Mouse (Mus musculus) CH12.LX (cell line): ENCODE data around the gene Det1. TPM values are rescaled to one million over a fixed set of nuclear protein-coding genes. Genes with fewer than 3 reads are reported as not detected.
A peak's percentile ranks its signal among the peaks of the same experiment; 100 is the strongest.

Source experiments
- DNase-seq: peaks from one replicate; pipeline ENCODE4 v3.0.0-alpha.2; 2013; ENCODE audit errors: extremely low read depth
- H3K27ac ChIP-seq: 2 replicates; pipeline ENCODE4 v1.5.1; 2012; ENCODE audit warnings: low read depth, mild to moderate bottlenecking, control low read depth, moderate library complexity; ENCODE audit not compliant: insufficient read depth
- H3K27me3 ChIP-seq: replicated peaks from 2 replicates; pipeline ENCODE3; 2012; ENCODE audit warnings: inconsistent platforms
- H3K36me3 ChIP-seq, 2 experiments: replicated peaks in 1 of 2; 2 replicates each; pipeline versions ENCODE3 to v1.6.1; 2012; ENCODE audit warnings: inconsistent platforms in 1 of 2, low read length in 1 of 2, mild to moderate bottlenecking in 1 of 2, mixed read lengths in 1 of 2, moderate library complexity in 1 of 2; ENCODE audit not compliant: control insufficient read depth in 1 of 2, insufficient read depth in 1 of 2
- H3K4me1 ChIP-seq, 2 experiments: 2 replicates each; pipeline ENCODE4 v1.6.1; 2012; ENCODE audit warnings: inconsistent platforms in 1 of 2, moderate library complexity in 1 of 2; ENCODE audit not compliant: insufficient read depth in 2 of 2, control insufficient read depth in 1 of 2
- H3K4me2 ChIP-seq: 2 replicates; pipeline ENCODE4 v1.6.1; 2012; ENCODE audit warnings: low read depth, mild to moderate bottlenecking, control low read depth; ENCODE audit not compliant: poor library complexity, insufficient read depth, severe bottlenecking
- H3K4me3 ChIP-seq, 3 experiments: fragments of 150-350 bp in 1 of 3; sonication (generic) in 1 of 3; replicated peaks in 1 of 3; 2 replicates each; pipeline versions ENCODE3 to v1.5.1; 2011 to 2012; ENCODE audit warnings: low read depth in 2 of 3, low read length in 2 of 3, mild to moderate bottlenecking in 2 of 3, moderate library complexity in 2 of 3, control low read depth in 1 of 3, improper control_type of control experiment in 1 of 3, inconsistent platforms in 1 of 3, mixed read lengths in 1 of 3; ENCODE audit not compliant: poor library complexity in 1 of 3
- H3K79me2 ChIP-seq: replicated peaks from 2 replicates; pipeline ENCODE4 v1.6.1; 2012; ENCODE audit warnings: mild to moderate bottlenecking, moderate library complexity; ENCODE audit not compliant: control insufficient read depth, poor library complexity, insufficient read depth, severe bottlenecking; ENCODE audit errors: extremely low read depth
- H3K9ac ChIP-seq: 2 replicates; pipeline ENCODE4 v1.6.1; 2012; ENCODE audit warnings: low read depth, mild to moderate bottlenecking, control low read depth, moderate library complexity; ENCODE audit not compliant: insufficient read depth
- H3K9me3 ChIP-seq: replicated peaks from 2 replicates; pipeline ENCODE3; 2012; ENCODE audit warnings: low read length, inconsistent platforms, mixed read lengths
- BHLHE40 ChIP-seq: IDR thresholded peaks from 2 replicates; pipeline ENCODE4 v1.6.1; 2011; ENCODE audit warnings: mild to moderate bottlenecking, low read depth, low read length, improper control_type of control experiment
- CHD1 ChIP-seq: IDR thresholded peaks from 2 replicates; pipeline ENCODE4 v1.6.1; 2012; ENCODE audit warnings: low read depth, low read length, improper control_type of control experiment, inconsistent platforms
- CHD2 ChIP-seq: IDR thresholded peaks from 2 replicates; pipeline ENCODE4 v1.6.1; 2011; ENCODE audit warnings: low read length, improper control_type of control experiment
- CTCF ChIP-seq, 2 experiments: IDR thresholded peaks in 1 of 2; conservative IDR thresholded peaks in 1 of 2; 2 replicates each; pipeline ENCODE4 v1.5.1; 2011 to 2012; ENCODE audit warnings: low read depth in 2 of 2, low read length in 2 of 2, improper control_type of control experiment in 1 of 2, inconsistent platforms in 1 of 2, mild to moderate bottlenecking in 1 of 2, moderate library complexity in 1 of 2
- E2F4 ChIP-seq: IDR thresholded peaks from 2 replicates; pipeline ENCODE4 v1.6.1; 2011; ENCODE audit warnings: low read depth, low read length, improper control_type of control experiment; ENCODE audit not compliant: insufficient replicate concordance
- ELF1 ChIP-seq: IDR thresholded peaks from 2 replicates; pipeline ENCODE4 v1.6.1; 2014; ENCODE audit warnings: low read depth, mild to moderate bottlenecking, inconsistent platforms, low read length, improper control_type of control experiment
- EP300 ChIP-seq: IDR thresholded peaks from 2 replicates; pipeline ENCODE4 v1.6.1; 2011; ENCODE audit warnings: low read length, improper control_type of control experiment
- ETS1 ChIP-seq: conservative IDR thresholded peaks from 2 replicates; pipeline ENCODE4 v1.6.1; 2012; ENCODE audit warnings: low read depth, mild to moderate bottlenecking, inconsistent platforms, low read length, improper control_type of control experiment, moderate library complexity
- GABPA ChIP-seq: IDR thresholded peaks from 2 replicates; pipeline ENCODE4 v1.6.1; 2012; ENCODE audit warnings: low read depth, low read length, improper control_type of control experiment, inconsistent platforms; ENCODE audit not compliant: insufficient replicate concordance
- IRF4 ChIP-seq: IDR thresholded peaks from 2 replicates; pipeline ENCODE4 v1.6.1; 2014; ENCODE audit warnings: low read depth, mild to moderate bottlenecking, inconsistent platforms, low read length, improper control_type of control experiment
- JUN ChIP-seq: IDR thresholded peaks from 2 replicates; pipeline ENCODE4 v1.6.1; 2011; ENCODE audit warnings: low read depth, mild to moderate bottlenecking, low read length, improper control_type of control experiment, moderate library complexity; ENCODE audit not compliant: insufficient read depth
- JUND ChIP-seq: conservative IDR thresholded peaks from 2 replicates; pipeline ENCODE4 v1.6.1; 2011; ENCODE audit warnings: low read depth, low read length, improper control_type of control experiment
- KAT2A ChIP-seq: IDR thresholded peaks from 2 replicates; pipeline ENCODE4 v1.6.1; 2012; ENCODE audit warnings: low read length, improper control_type of control experiment, inconsistent platforms; ENCODE audit not compliant: insufficient replicate concordance
- MAFK ChIP-seq: IDR thresholded peaks from 2 replicates; pipeline ENCODE4 v1.6.1; 2011; ENCODE audit warnings: low read length, improper control_type of control experiment; ENCODE audit not compliant: insufficient replicate concordance
- MAX ChIP-seq: IDR thresholded peaks from 2 replicates; pipeline ENCODE4 v1.6.1; 2011; ENCODE audit warnings: low read length, improper control_type of control experiment
- MAZ ChIP-seq: IDR thresholded peaks from 2 replicates; pipeline ENCODE4 v1.6.1; 2012; ENCODE audit warnings: low read depth, mild to moderate bottlenecking, inconsistent platforms, low read length, improper control_type of control experiment, moderate library complexity
- MEF2A ChIP-seq: IDR thresholded peaks from 2 replicates; pipeline ENCODE4 v1.6.1; 2014; ENCODE audit warnings: low read depth, mild to moderate bottlenecking, inconsistent platforms, low read length, improper control_type of control experiment, borderline replicate concordance
- MXI1 ChIP-seq: IDR thresholded peaks from 2 replicates; pipeline ENCODE4 v1.6.1; 2011; ENCODE audit warnings: mild to moderate bottlenecking, low read depth, low read length, improper control_type of control experiment
- MYC ChIP-seq: IDR thresholded peaks from 2 replicates; pipeline ENCODE4 v1.6.1; 2011; ENCODE audit warnings: low read depth, mild to moderate bottlenecking, improper control_type of control experiment, low read length
- NELFE ChIP-seq: IDR thresholded peaks from 2 replicates; pipeline ENCODE4 v1.6.1; 2011; ENCODE audit warnings: low read depth, low read length, improper control_type of control experiment
- NRF1 ChIP-seq: IDR thresholded peaks from 2 replicates; pipeline ENCODE4 v1.6.1; 2014; ENCODE audit warnings: low read depth, mild to moderate bottlenecking, inconsistent platforms, low read length, improper control_type of control experiment, moderate library complexity
- PAX5 ChIP-seq: IDR thresholded peaks from 2 replicates; pipeline ENCODE4 v1.6.1; 2012; ENCODE audit warnings: low read length, inconsistent platforms, mixed read lengths
- POLR2A ChIP-seq: IDR thresholded peaks from 2 replicates; pipeline ENCODE4 v1.6.1; 2011; ENCODE audit warnings: low read depth, mild to moderate bottlenecking, improper control_type of control experiment, low read length
- RAD21 ChIP-seq: IDR thresholded peaks from 2 replicates; pipeline ENCODE4 v1.6.1; 2011; ENCODE audit warnings: low read depth, mild to moderate bottlenecking, low read length, improper control_type of control experiment, moderate library complexity
- RCOR1 ChIP-seq: conservative IDR thresholded peaks from 2 replicates; pipeline ENCODE4 v1.6.1; 2012; ENCODE audit warnings: low read depth, mild to moderate bottlenecking, inconsistent platforms, low read length, improper control_type of control experiment
- SIN3A ChIP-seq: IDR thresholded peaks from 2 replicates; pipeline ENCODE4 v1.6.1; 2012; ENCODE audit warnings: low read length, improper control_type of control experiment, inconsistent platforms
- SMC3 ChIP-seq: IDR thresholded peaks from 2 replicates; pipeline ENCODE4 v1.6.1; 2011; ENCODE audit warnings: low read depth, low read length, improper control_type of control experiment
- TCF12 ChIP-seq: IDR thresholded peaks from 2 replicates; pipeline ENCODE4 v1.6.1; 2014; ENCODE audit warnings: low read depth, mild to moderate bottlenecking, inconsistent platforms, low read length, improper control_type of control experiment
- UBTF ChIP-seq: IDR thresholded peaks from 2 replicates; pipeline ENCODE4 v1.6.1; 2012; ENCODE audit warnings: low read depth, mild to moderate bottlenecking, inconsistent platforms, low read length, improper control_type of control experiment, moderate library complexity
- USF1 ChIP-seq: IDR thresholded peaks from 2 replicates; pipeline ENCODE4 v1.6.1; 2014; ENCODE audit warnings: low read depth, mild to moderate bottlenecking, inconsistent platforms, low read length, improper control_type of control experiment
- USF2 ChIP-seq: conservative IDR thresholded peaks from 2 replicates; pipeline ENCODE4 v1.6.1; 2011; ENCODE audit warnings: low read depth, low read length, improper control_type of control experiment
- ZC3H11A ChIP-seq: IDR thresholded peaks from 2 replicates; pipeline ENCODE4 v1.6.1; 2012; ENCODE audit warnings: low read depth, mild to moderate bottlenecking, inconsistent platforms, low read length, improper control_type of control experiment
- ZKSCAN1 ChIP-seq: IDR thresholded peaks from 2 replicates; pipeline ENCODE4 v1.6.1; 2012; ENCODE audit warnings: low read depth, inconsistent platforms, low read length, improper control_type of control experiment, borderline replicate concordance
- ZMIZ1 ChIP-seq: IDR thresholded peaks from 2 replicates; pipeline ENCODE4 v1.6.1; 2012; ENCODE audit warnings: low read depth, mild to moderate bottlenecking, inconsistent platforms, low read length, improper control_type of control experiment
- ZNF384 ChIP-seq: IDR thresholded peaks from 2 replicates; pipeline ENCODE4 v1.6.1; 2012; ENCODE audit warnings: low read depth, low read length, improper control_type of control experiment, inconsistent platforms
- dilution Hi-C: fragments of 300-500 bp; cut with MboI; formaldehyde crosslinking; loops from 2 replicates; pipeline ENCODE4 v1.14.3; 2020; ENCODE audit warnings: low sequenced_read_pairs; ENCODE audit not compliant: extremely low pct_unique_long_range_greater_than_20kb, extremely low pct_ligation_motif_present
- in situ Hi-C: fragments of 300-500 bp; cut with MboI; formaldehyde crosslinking; loops from 3 replicates; pipeline ENCODE4 v1.14.3; 2019; ENCODE audit warnings: low sequenced_read_pairs, low pct_ligation_motif_present, low pct_unique_long_range_greater_than_20kb, mixed read lengths
- polyA plus RNA-seq: library from polyadenylated mRNA; unstranded; fragments of >175 nt; gene quantifications from 2 replicates; pipeline ENCODE4 v1.2.1, GENCODE M21; 2012; ENCODE audit warnings: low read depth; ENCODE audit not compliant: insufficient read length
- total RNA-seq, 2 experiments: library from RNA; depleted of rRNA; stranded (reverse); fragments of 300-350 nt in 1 of 2; fragments of >200 nt in 1 of 2; gene quantifications; 2 replicates each; pipeline ENCODE4 v1.2.3; 2012 to 2014

Det1 gene
- total and polyA plus RNA-seq, 3 experiments = 12.2 to 14.3 (median 12.9) TPM

GRCm38 (mm10) chr7:78895653-78896333, 48.7 kb upstream of the Det1 start, which contains the start of gene Aen (continued):
- peak; percentile 92 for TF ChIP-seq SIN3A
- TF ChIP-seq, all 38 proteins: peak for 12

GRCm38 (mm10) chr7:78895021-78895652, 48.1 kb upstream of the Det1 start:
- peaks cover 6 to 16% of the 10 kb centered on the region in 2 experiments for H3K36me3 ChIP-seq
- no peaks in the 10 kb centered on the region for H3K9me3 ChIP-seq
- H3K4me1 ChIP-seq = peaks cover 15 to 25% of the 10 kb centered on the region in 2 experiments
- TF ChIP-seq CHD2 = no peak
- TF ChIP-seq ETS1 = no peak
- TF ChIP-seq MEF2A = no peak
- no peak for TF ChIP-seq MYC
- 0 out of 2 replicates have a peak, but pooled peaks have one; percentile 11 for TF ChIP-seq JUND
- TF ChIP-seq IRF4 = no peak
- no peak for TF ChIP-seq EP300
- no peak for TF ChIP-seq ELF1
- no peak for TF ChIP-seq JUN
- no peak for TF ChIP-seq ZKSCAN1
- TF ChIP-seq UBTF = no peak
- TF ChIP-seq BHLHE40 = no peak
- no peak for TF ChIP-seq USF1
- no peak for TF ChIP-seq CHD1
- no peak for TF ChIP-seq RCOR1
- no peak for TF ChIP-seq RAD21
- 0 out of 2 replicates have a peak, but pooled peaks have one; percentile 20 for TF ChIP-seq MAZ
- TF ChIP-seq TCF12 = no peak
- 0 out of 2 replicates have a peak, but pooled peaks have one; percentile 34 for TF ChIP-seq ZNF384
- TF ChIP-seq NELFE = no peak; the same call in 1 of the 2 replicates
- no peak for TF ChIP-seq ZC3H11A
- TF ChIP-seq MAX = no peak
- TF ChIP-seq E2F4 = no peak
- no peak for TF ChIP-seq CTCF (conservative IDR thresholded peaks at IDR 0.05 in 1 of 2, IDR thresholded peaks at IDR 0.05 in 1 of 2; ENCODE audit: low read depth in 2 of 2, low read length in 2 of 2)
- no peak for TF ChIP-seq ZMIZ1
- no peak for TF ChIP-seq POLR2A
- TF ChIP-seq PAX5 = no peak
- TF ChIP-seq USF2 = no peak
- no peak for TF ChIP-seq GABPA
- no peak for TF ChIP-seq SIN3A
- no peak for TF ChIP-seq SMC3
- no peak for TF ChIP-seq NRF1
- TF ChIP-seq MXI1 = no peak
- TF ChIP-seq KAT2A = no peak
- 0 out of 2 replicates have a peak, but pooled peaks have one; percentile 21 for TF ChIP-seq MAFK
- H3K4me3 ChIP-seq = peak overlapping the region in 2 of 3 experiments; percentile 38 to 96
- in situ Hi-C loops = no loop called here
- H3K79me2 ChIP-seq = peaks cover 31% of the 10 kb centered on the region
- no peak overlapping the region for H3K27ac ChIP-seq
- H3K9ac ChIP-seq = peak overlapping the region; percentile 46; the same call in 1 of the 2 replicates
- DNase-seq = no peak
- peaks cover under 1% of the 10 kb centered on the region for H3K27me3 ChIP-seq
- dilution Hi-C loops = no loop called here
- H3K4me2 ChIP-seq = peak overlapping the region; percentile 64
